Mouse (Mus musculus) heart, adult 8-10 months (tissue): ENCODE measurements at regions not wholly inside any gene's neighbourhood (a gene's known extent, or its start where the extent isn't known, plus 50 kb on each side); places are given as distances from the start of the nearest gene placed in this dataset.
"Not testable (repeated sequence)": the region's sequence is repeated elsewhere in the genome, so short reads cannot be mapped to it uniquely, and the experiment has no call there.

Experiments
- DNase-seq: peaks from one replicate; pipeline ENCODE4 v3.0.0; 2022; ENCODE audit warnings: low spot score

- peak; percentile 6 for DNase-seq
These were observed 828.1 kb downstream of the Gm10330 start for GRCm38 (mm10) chr12:22951956-22952355.

GRCm38 (mm10) chr12:22906156-22906555, 873.9 kb downstream of the Gm10330 start:
- not testable (repeated sequence) for DNase-seq
